Comparison of ENCODE assay signal across 19 mouse cellular contexts in the genomic region with DNA sequence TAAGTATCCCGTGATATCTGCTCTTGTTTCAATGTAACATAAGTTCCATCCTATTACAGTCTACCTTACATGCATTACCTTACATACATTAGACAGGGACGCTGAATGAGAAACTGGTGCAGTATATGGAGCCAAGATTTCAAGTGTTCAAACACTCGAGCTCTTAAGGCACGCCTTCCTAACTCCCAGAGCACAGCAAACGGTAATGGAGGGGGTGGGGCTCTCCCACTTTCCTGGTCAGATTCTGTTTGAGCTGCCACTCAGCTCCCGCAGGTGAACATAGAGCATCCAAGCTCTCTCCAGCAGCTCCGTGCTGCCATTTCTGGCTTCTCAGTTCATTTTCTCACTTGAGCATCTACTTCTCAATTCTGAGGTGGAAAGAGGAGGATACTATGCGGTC.
"Had no signal": no experiment of that assay in that cellular context is flagged by ENCODE, and none has a peak within 500 bp of the region (broad histone marks: within the 10 kb centered on the region; RNA-seq: fewer than 3 reads in every experiment).

No protein-coding gene starts in this region.

- DNase-seq: kidney, adult 2 months; kidney, postnatal 25 days; layer of hippocampus, adult 9-11 months; liver; liver, embryonic 13.5 days; right cerebral cortex, adult 18-20 months; right cerebral cortex, postnatal 25 days; spleen, adult 18-20 months; thymus, postnatal 25 days had no signal

- H3K9ac ChIP-seq: limb, embryonic 13.5 days; liver, embryonic 13.5 days; midbrain, embryonic 12.5 days; midbrain, embryonic 15.5 days; stomach, embryonic 15.5 days had no signal

- H3K4me1 ChIP-seq: liver, embryonic 13.5 days; midbrain, embryonic 15.5 days; stomach, embryonic 15.5 days had no signal

- ATAC-seq: inflammation-experienced regulatory T-cells, adult 6 months; intestine, embryonic 16.5 days; midbrain, embryonic 15.5 days had no signal

- H3K36me3 ChIP-seq: midbrain, embryonic 15.5 days had no signal

- H3K27me3 ChIP-seq: limb, embryonic 13.5 days; liver, embryonic 13.5 days; midbrain, embryonic 12.5 days; midbrain, embryonic 15.5 days; stomach, embryonic 15.5 days had no signal

- H3K9me3 ChIP-seq: limb, embryonic 10.5 days; limb, embryonic 13.5 days; liver, embryonic 13.5 days; midbrain, embryonic 12.5 days; stomach, embryonic 15.5 days had no signal

- H3K4me3 ChIP-seq: layer of hippocampus, adult 2 months; limb, embryonic 10.5 days; limb, embryonic 13.5 days; liver, embryonic 13.5 days; midbrain, embryonic 12.5 days; midbrain, embryonic 15.5 days; stomach, embryonic 15.5 days had no signal

- H3K27ac ChIP-seq: kidney, postnatal 0 days; layer of hippocampus, adult 2 months; limb, embryonic 10.5 days; limb, embryonic 13.5 days; liver, embryonic 13.5 days; macrophage; midbrain, embryonic 12.5 days; midbrain, embryonic 15.5 days; stomach, embryonic 15.5 days had no signal

- H3K4me2 ChIP-seq: limb, embryonic 13.5 days; liver, embryonic 13.5 days; midbrain, embryonic 12.5 days; midbrain, embryonic 15.5 days; stomach, embryonic 15.5 days had no signal
